In genomic region chr6:72720852-72721251, GRCm38 (mm10) we compare ENCODE assay signal across 20 mouse cellular contexts.
DNase-seq lines count a peak whose midpoint lies in the region; ATAC-seq lines count a peak whose summit lies in the region.
"Had no signal": no experiment of that assay in that cellular context is flagged by ENCODE, and none has a peak within 500 bp of the region (broad histone marks: within the 10 kb centered on the region; RNA-seq: fewer than 3 reads in every experiment).

No protein-coding gene starts in this region.

- no peak overlapping the region for H3K4me3 ChIP-seq in lung, embryonic 16.5 days (ENCODE audit: low read length)
- no peak overlapping the region for H3K4me3 ChIP-seq in embryonic facial prominence, embryonic 15.5 days (replicated peaks)
- H3K4me3 ChIP-seq in limb, embryonic 13.5 days, result no peak overlapping the region
- H3K4me3 ChIP-seq in forebrain, embryonic 15.5 days, result no peak overlapping the region
- H3K4me3 ChIP-seq in forebrain, embryonic 14.5 days (ENCODE audit: low read depth, low read length), result no peak overlapping the region
- H3K4me3 ChIP-seq: forebrain, embryonic 12.5 days; gastrocnemius, adult 2 months; heart, embryonic 13.5 days; hindbrain, embryonic 12.5 days; intestine, embryonic 15.5 days had no signal

- WGBS in lung, embryonic 16.5 days, result 66% methylated on average over 3 of the region's 3 CpGs
- WGBS in embryonic facial prominence, embryonic 15.5 days, result 82% methylated on average over 3 of the region's 3 CpGs
- 71% methylated on average over 3 of the region's 3 CpGs for WGBS in limb, embryonic 13.5 days
- 96% methylated on average over 3 of the region's 3 CpGs for WGBS in forebrain, embryonic 15.5 days
- 95% methylated on average over 3 of the region's 3 CpGs for WGBS in forebrain, embryonic 14.5 days

- H3K9me3 ChIP-seq in lung, embryonic 16.5 days (ENCODE audit: control insufficient read depth, low read length), result no peaks in the 10 kb centered on the region
- no peaks in the 10 kb centered on the region for H3K9me3 ChIP-seq in embryonic facial prominence, embryonic 15.5 days (replicated peaks)
- H3K9me3 ChIP-seq in limb, embryonic 13.5 days, result no peaks in the 10 kb centered on the region
- H3K9me3 ChIP-seq in forebrain, embryonic 15.5 days, result no peaks in the 10 kb centered on the region
- H3K9me3 ChIP-seq in forebrain, embryonic 14.5 days (replicated peaks; ENCODE audit: control insufficient read depth, low read length), result no peaks in the 10 kb centered on the region
- H3K9me3 ChIP-seq: hindbrain, embryonic 12.5 days; intestine, embryonic 15.5 days had no signal

- H3K27me3 ChIP-seq in lung, embryonic 16.5 days (ENCODE audit: control insufficient read depth, insufficient read depth, low read depth, low read length), result no peaks in the 10 kb centered on the region
- no peaks in the 10 kb centered on the region for H3K27me3 ChIP-seq in embryonic facial prominence, embryonic 15.5 days
- no peaks in the 10 kb centered on the region for H3K27me3 ChIP-seq in limb, embryonic 13.5 days
- no peaks in the 10 kb centered on the region for H3K27me3 ChIP-seq in forebrain, embryonic 15.5 days
- no peaks in the 10 kb centered on the region for H3K27me3 ChIP-seq in forebrain, embryonic 14.5 days (replicated peaks; ENCODE audit: control insufficient read depth, insufficient read depth, low read length)
- H3K27me3 ChIP-seq: CH12.LX; forebrain, embryonic 12.5 days; heart, embryonic 13.5 days; hindbrain, embryonic 12.5 days; intestine, embryonic 15.5 days had no signal

- peaks cover 22% of the 10 kb centered on the region for H3K4me1 ChIP-seq in lung, embryonic 16.5 days (replicated peaks; ENCODE audit: control insufficient read depth, insufficient read depth, low read length)
- peaks cover 57% of the 10 kb centered on the region for H3K4me1 ChIP-seq in embryonic facial prominence, embryonic 15.5 days
- peaks cover 76% of the 10 kb centered on the region for H3K4me1 ChIP-seq in limb, embryonic 13.5 days
- peaks cover 14% of the 10 kb centered on the region for H3K4me1 ChIP-seq in forebrain, embryonic 15.5 days
- H3K4me1 ChIP-seq in forebrain, embryonic 14.5 days (ENCODE audit: control insufficient read depth, insufficient read depth, low read length), result peaks cover 6% of the 10 kb centered on the region; the same call in 1 of the 2 replicates

- no peak for DNase-seq in lung, postnatal 36 days
- no peak for DNase-seq in forebrain, embryonic 14.5 days (ENCODE audit: low spot score)
- DNase-seq in embryo, embryonic 10 days (ENCODE audit: low spot score), result no peak
- DNase-seq: adrenal gland, postnatal 14 days; cerebellum, adult 11-12 months; cerebellum, adult 9-10 months; cerebellum, postnatal 36 days; gastrocnemius, adult 2 months; gastrocnemius, postnatal 25 days; heart, adult 11 months; heart, postnatal 4 days had no signal

- peaks cover 4% of the 10 kb centered on the region; the same call in 1 of the 2 replicates for H3K36me3 ChIP-seq in lung, embryonic 16.5 days (ENCODE audit: control insufficient read depth, insufficient read depth, low read length)
- peaks cover 4% of the 10 kb centered on the region; the same call in 1 of the 2 replicates for H3K36me3 ChIP-seq in embryonic facial prominence, embryonic 15.5 days
- H3K36me3 ChIP-seq in limb, embryonic 13.5 days, result peaks cover 10% of the 10 kb centered on the region
- H3K36me3 ChIP-seq in forebrain, embryonic 15.5 days, result no peaks in the 10 kb centered on the region
- H3K36me3 ChIP-seq in forebrain, embryonic 14.5 days (ENCODE audit: control insufficient read depth, insufficient read depth, low read length), result no peaks in the 10 kb centered on the region
- H3K36me3 ChIP-seq: hindbrain, embryonic 12.5 days; intestine, embryonic 15.5 days had no signal

- H3K27ac ChIP-seq in lung, embryonic 16.5 days (ENCODE audit: low read length), result no peak overlapping the region
- peak overlapping the region; percentile 34; the same call in 1 of the 2 replicates for H3K27ac ChIP-seq in embryonic facial prominence, embryonic 15.5 days (replicated peaks)
- H3K27ac ChIP-seq in limb, embryonic 13.5 days, result peak overlapping the region; percentile 85; the same call in 1 of the 2 replicates
- no peak overlapping the region for H3K27ac ChIP-seq in forebrain, embryonic 15.5 days (replicated peaks)
- no peak overlapping the region for H3K27ac ChIP-seq in forebrain, embryonic 14.5 days (ENCODE audit: low read depth, low read length)
- H3K27ac ChIP-seq: forebrain, embryonic 12.5 days; gastrocnemius, adult 2 months; heart, embryonic 13.5 days; hindbrain, embryonic 12.5 days; intestine, embryonic 15.5 days had no signal

- 0 out of 2 replicates have a peak, but pooled peaks have one; percentile 15 for ATAC-seq in lung, embryonic 16.5 days (ENCODE audit: low read depth)
- no peak for ATAC-seq in embryonic facial prominence, embryonic 15.5 days (ENCODE audit: insufficient number of reproducible peaks, low FRiP score, low TSS enrichment, low read depth)
- ATAC-seq in limb, embryonic 13.5 days (ENCODE audit: low FRiP score, low read depth), result no peak
- ATAC-seq in forebrain, embryonic 15.5 days (replicated peaks), result no peak
- no peak for ATAC-seq in forebrain, embryonic 14.5 days
- ATAC-seq: intestine, embryonic 15.5 days had no signal

- no peak overlapping the region for H3K9ac ChIP-seq in lung, embryonic 16.5 days (ENCODE audit: low read length)
- no peak overlapping the region for H3K9ac ChIP-seq in embryonic facial prominence, embryonic 15.5 days
- no peak overlapping the region for H3K9ac ChIP-seq in limb, embryonic 13.5 days
- no peak overlapping the region for H3K9ac ChIP-seq in forebrain, embryonic 15.5 days (replicated peaks)
- H3K9ac ChIP-seq in forebrain, embryonic 14.5 days (ENCODE audit: low read length), result no peak overlapping the region
- H3K9ac ChIP-seq: forebrain, embryonic 12.5 days; heart, embryonic 13.5 days; hindbrain, embryonic 12.5 days; intestine, embryonic 15.5 days had no signal

- H3K4me2 ChIP-seq in lung, embryonic 16.5 days (ENCODE audit: low read depth, low read length), result no peak overlapping the region
- no peak overlapping the region for H3K4me2 ChIP-seq in embryonic facial prominence, embryonic 15.5 days (replicated peaks)
- H3K4me2 ChIP-seq in limb, embryonic 13.5 days (replicated peaks), result no peak overlapping the region
- H3K4me2 ChIP-seq in forebrain, embryonic 15.5 days (replicated peaks), result no peak overlapping the region
- no peak overlapping the region for H3K4me2 ChIP-seq in forebrain, embryonic 14.5 days (ENCODE audit: low read length)
- H3K4me2 ChIP-seq: forebrain, embryonic 12.5 days; heart, embryonic 13.5 days; hindbrain, embryonic 12.5 days; intestine, embryonic 15.5 days had no signal

Comparison
In these comparisons a context has a peak if more than half of its experiments do, and no peak if none do; other contexts are left out.
1. H3K27ac ChIP-seq: peak in embryonic facial prominence, embryonic 15.5 days (single experiment) and limb, embryonic 13.5 days (single experiment); none in lung, embryonic 16.5 days (single experiment), forebrain, embryonic 15.5 days (single experiment) and forebrain, embryonic 14.5 days (single experiment).